Mouse (Mus musculus): ENCODE results near the gene Rflna. TPM values are rescaled to one million over a fixed set of nuclear protein-coding genes. Genes with fewer than 3 reads are reported as not detected.

Gene Rflna
- total and polyA plus RNA-seq, 3 experiments = 4.6 to 21.1 (median 5.6) TPM

DNA sequence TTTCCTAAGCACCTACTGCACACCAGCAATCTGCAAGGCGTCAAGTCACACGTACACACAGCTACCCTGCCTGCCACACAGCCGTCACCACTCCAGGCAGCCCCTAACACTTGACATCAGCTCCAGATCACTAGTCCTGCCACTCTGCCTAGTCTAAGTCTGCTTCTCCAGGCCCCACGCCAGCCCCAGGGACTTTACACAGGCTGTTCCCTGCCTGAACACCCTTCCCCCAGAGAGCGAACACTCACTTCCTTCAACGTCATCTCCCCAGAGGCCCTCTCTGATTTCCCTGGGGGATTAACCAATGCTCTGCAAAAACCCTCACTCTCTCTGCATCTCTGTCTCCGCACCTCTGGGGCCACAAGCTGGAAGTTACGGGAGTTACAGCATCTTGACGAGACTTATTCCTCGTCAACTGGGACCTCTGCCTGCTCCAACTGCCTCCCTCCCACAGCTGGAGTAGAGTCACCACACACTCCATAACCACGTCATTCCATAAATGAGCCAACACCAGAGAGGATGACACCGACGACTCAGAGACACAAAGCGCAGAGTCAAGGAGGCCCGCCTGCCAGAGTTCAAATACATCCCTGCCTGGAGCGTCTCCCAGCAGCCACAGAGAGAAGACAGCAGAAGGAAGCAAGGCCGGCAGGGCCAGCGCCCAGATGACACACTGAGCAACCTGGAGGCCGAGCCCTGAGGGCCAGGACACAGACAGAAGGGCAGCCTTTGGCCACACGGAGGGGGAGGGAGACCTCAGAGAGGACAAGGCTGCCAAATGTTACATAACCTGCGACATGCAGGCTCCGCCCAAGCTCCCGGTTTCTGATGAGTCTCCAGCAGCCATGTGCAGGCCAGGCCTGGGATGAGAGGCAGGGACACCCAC is 49.8 kb downstream of the Rflna start:
- peak; percentile 93 for DNase-seq

DNA sequence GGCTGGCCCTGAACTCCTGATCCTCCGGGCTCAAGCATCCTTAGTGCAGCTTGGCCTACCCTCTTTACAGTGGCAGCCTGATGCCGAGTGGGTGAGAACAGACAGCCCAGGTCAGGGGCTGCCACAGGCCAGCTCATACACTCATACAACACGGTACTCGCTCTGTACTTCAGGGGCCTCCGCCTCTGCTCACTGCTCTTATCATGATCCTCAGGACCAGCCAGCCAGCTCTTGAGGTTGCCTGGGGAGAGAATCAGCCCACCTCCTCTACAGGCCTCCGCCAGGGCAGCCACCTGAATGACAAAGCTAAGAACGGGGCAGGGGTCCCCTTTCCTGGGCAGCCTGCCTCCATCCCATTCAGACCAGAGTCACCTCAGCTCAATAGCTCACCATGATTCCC is 50.6 kb downstream of the Rflna start:
- no peak for DNase-seq

DNA sequence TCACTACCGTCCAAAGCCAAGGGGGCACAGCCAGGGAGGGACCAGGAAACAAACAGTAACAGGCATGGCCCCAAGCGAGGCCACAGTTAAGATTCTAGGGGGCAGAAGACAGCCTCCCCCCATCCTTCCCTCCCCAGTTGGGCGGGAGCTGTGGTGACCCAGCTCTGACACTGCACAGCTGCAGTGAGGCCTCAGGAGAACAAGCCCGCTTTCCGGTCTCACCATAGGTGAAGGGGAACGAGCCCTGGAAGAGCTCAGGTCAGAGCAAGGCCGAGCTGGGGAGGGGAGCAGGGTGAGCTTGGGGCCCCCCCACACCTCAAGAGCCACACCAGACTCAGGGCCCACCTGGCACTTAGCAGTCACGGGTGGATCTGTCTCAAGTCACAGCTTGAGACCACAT is 52.9 kb downstream of the Rflna start:
- no peak for DNase-seq

- peak; percentile 74 for DNase-seq
Observed at GRCm38 (mm10) chr5:125056331-125056695, 53.3 kb downstream of the Rflna start.

DNA sequence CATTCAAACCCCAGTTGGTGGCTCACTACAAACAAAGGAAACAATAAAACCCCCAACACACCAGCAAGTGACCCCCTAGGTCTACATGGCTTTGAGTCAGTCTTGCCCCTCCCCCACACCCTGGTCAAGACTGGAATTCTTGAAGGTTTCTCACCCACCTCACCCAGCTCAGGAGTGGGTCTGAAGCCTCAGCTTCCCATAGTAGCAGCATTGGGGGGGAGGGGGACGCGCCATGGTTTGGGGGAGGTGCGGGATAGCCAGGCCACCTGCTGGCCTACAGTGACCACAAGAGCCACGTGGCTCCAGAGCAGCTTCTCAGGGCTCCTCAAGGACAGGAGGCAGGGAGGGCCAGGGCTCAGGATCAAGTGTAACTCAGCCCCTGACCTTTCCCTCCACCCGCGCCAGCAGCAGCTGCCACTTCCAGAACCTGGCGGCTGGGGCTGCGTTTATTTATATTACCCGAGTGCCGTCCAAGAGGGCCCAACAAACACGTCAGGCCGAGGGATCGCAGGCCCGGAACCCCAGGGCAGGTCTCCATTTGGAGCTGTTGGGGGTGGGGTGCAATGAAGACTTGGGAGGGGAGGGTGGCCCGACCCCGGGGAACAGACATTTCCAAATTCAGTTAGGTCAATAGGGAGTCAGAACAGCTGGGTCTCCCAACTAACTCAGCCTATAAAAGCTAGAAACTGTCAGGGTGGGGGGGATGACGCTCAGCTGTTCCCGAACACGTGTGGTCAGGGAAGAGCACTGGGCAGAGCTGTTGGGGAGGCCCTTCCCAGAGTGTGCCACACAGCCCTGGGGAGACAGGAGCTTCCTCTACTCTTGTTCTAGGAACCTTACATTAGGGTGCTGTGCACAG is 53.9 kb downstream of the Rflna start:
- peak; percentile 88 for DNase-seq

DNA sequence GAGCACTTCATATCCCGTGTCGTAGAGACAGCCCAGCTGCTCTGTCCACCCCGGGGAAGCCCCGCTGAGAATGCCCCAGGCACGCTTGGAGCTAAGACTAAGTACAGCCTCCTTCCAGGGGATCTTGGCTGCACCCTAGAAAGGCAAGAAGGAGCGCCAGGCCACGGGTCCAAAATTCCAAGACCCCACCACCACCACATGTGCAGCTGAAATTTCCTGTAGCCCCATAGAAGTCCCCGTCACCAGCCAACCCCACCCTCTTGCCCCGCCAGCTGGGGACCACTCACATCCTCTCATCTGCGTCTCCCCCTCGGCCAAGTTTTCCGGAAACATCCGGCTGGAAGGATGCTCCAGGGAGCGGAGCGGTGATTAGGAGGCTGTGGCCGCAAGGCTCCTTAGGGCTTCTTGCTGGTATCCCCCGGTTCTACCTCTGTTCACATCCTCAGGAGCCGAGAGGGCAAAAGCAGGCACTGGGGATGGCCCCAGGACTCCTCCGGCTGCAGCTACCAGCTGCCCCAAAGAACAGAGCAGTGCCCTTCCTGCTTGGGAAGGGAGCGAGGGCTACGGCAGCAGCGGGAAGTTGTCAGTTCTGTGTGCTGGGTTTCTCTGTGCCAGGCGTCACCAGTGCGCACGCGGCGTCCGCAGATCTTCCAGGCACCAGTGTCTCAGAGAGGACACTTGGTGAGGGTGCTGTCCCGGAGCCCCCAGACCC is 54.7 kb downstream of the Rflna start:
- peak; percentile 34 for DNase-seq

GRCm38 (mm10) chr5:125058267-125058668 is 55.2 kb downstream of the Rflna start:
- peak; percentile 93 for DNase-seq

Other genes with a start within 250 kb of the Rflna start
- 10 to 100 TPM in 1 of 2 experiments, 1 to 10 TPM in 1; 6.3 to 10.9 TPM for gene Ccdc92, start 140.8 kb upstream of the Rflna start, total RNA-seq (2021)
- 7.3 and 7.4 TPM in 2 replicates for gene Ccdc92, start 140.8 kb upstream of the Rflna start, polyA plus RNA-seq (2012; rRNA removed)
- gene Zfp664, start 140.5 kb upstream of the Rflna start, total RNA-seq (2021) = 10 to 100 TPM; 44.8 to 49.1 TPM
- 23.7 and 26.2 TPM in 2 replicates for gene Zfp664, start 140.5 kb upstream of the Rflna start, polyA plus RNA-seq (2012; rRNA removed)
- 100 to 1,000 TPM; 149 to 340 TPM for gene Ncor2, start 176.0 kb downstream of the Rflna start, total RNA-seq (2021)
- gene Ncor2, start 176.0 kb downstream of the Rflna start, polyA plus RNA-seq (2012; rRNA removed) = 183 and 229 TPM in 2 replicates